Mouse (Mus musculus): Measurements from ENCODE around the gene Mapk1. TPM values are rescaled to one million over a fixed set of nuclear protein-coding genes. Genes with fewer than 3 reads are reported as not detected.

Mapk1 gene
- polyA plus RNA-seq, 1 experiment from 2014 or later: 177 TPM

DNA sequence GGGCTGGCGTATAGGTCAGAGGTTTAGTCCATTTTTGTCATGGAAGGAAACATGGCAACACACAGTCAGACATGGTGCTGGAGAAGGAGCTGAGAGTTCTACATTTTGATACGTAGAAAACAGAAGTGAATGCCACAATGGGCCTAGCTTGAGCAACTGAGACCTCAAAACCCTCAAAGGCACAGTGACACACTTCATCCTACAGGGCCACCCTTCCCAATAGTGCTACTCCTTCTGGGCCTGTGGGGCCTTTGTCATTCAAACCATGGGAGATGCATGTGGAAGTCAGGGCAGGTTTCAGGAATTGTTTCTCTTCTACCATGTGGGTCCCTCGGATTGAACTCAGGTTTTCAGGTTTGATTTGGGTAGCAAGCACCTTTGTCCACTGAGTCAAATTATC lies 17.9 kb downstream of the Mapk1 start:
- no peak for ATAC-seq (ENCODE audit: insufficient number of reproducible peaks, insufficient read depth, low FRiP score, low read depth)
- no peak overlapping the region for H3K9ac ChIP-seq (replicated peaks; ENCODE audit: low read depth, low read length)
- H3K4me1 ChIP-seq (ENCODE audit: control insufficient read depth, insufficient read depth, low read length): no peaks in the 10 kb centered on the region
- H3K27ac ChIP-seq (ENCODE audit: low read length): no peak overlapping the region
- WGBS: 91% methylated on average over 3 of the region's 3 CpGs
- H3K9me3 ChIP-seq (ENCODE audit: control insufficient read depth, low read depth, low read length): no peaks in the 10 kb centered on the region
- no peak overlapping the region for H3K4me3 ChIP-seq (ENCODE audit: low read depth, low read length)
- H3K36me3 ChIP-seq (ENCODE audit: control insufficient read depth, insufficient read depth, low read length): no peaks in the 10 kb centered on the region
- H3K4me2 ChIP-seq (replicated peaks; ENCODE audit: low read depth, low read length): no peak overlapping the region
- H3K27me3 ChIP-seq (ENCODE audit: control insufficient read depth, insufficient read depth, low read length): no peaks in the 10 kb centered on the region

DNA sequence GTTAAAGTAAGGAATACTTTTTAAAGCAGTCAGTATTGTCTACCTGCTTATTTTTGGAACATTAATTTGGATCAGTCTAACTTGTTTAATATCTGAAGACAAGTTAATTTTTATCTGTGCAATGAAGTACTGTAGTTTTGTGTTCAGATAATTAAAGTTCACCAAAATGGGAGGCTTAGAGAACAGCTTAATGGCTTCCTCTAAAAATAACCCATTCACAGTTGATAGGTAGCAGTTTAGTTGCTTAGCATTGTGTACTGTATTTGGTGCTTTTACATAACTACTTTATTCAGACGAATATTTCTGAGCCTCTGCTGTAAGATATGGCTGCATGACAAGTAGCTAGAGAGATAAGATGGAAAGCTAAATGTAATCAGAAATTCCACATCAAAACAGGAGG lies 23.9 kb downstream of the Mapk1 start:
- no peaks in the 10 kb centered on the region for H3K4me1 ChIP-seq (ENCODE audit: control insufficient read depth, insufficient read depth, low read length)
- H3K27me3 ChIP-seq (ENCODE audit: control insufficient read depth, insufficient read depth, low read length): no peaks in the 10 kb centered on the region
- H3K27ac ChIP-seq (ENCODE audit: low read length): no peak overlapping the region
- H3K36me3 ChIP-seq (ENCODE audit: control insufficient read depth, insufficient read depth, low read length): no peaks in the 10 kb centered on the region
- ATAC-seq (ENCODE audit: insufficient number of reproducible peaks, insufficient read depth, low FRiP score, low read depth): no peak
- WGBS: 78% methylated on average over 1 of the region's 1 CpGs
- no peak overlapping the region for H3K4me3 ChIP-seq (ENCODE audit: low read depth, low read length)
- no peaks in the 10 kb centered on the region for H3K9me3 ChIP-seq (ENCODE audit: control insufficient read depth, low read depth, low read length)
- H3K4me2 ChIP-seq (replicated peaks; ENCODE audit: low read depth, low read length): no peak overlapping the region
- no peak overlapping the region for H3K9ac ChIP-seq (replicated peaks; ENCODE audit: low read depth, low read length)

DNA sequence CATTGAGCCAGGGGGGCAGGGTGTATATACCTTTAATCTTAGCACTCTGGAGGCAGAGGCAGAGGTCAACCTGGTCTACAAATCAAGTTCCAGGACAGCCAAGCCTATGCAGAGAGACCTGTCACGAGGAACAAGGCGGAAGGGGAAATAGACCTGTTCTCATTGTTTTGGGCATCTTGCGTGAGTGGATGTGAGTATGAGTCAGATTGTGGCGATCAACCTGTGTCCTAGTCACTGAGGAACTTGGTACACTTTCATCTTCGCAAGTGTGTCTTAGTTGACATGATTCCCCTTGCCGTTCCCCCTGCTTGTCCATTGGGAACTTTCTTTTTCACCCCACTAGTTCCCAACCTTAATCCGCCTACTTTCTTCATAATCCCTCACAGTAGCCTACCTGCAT lies 26.9 kb downstream of the Mapk1 start:
- Histone ChIP-seq H3K9me3 (ENCODE audit: control insufficient read depth, low read depth, low read length) (no peaks in the 10 kb centered on the region), H3K27ac (ENCODE audit: low read length) (no peak overlapping the region), H3K9ac (replicated peaks; ENCODE audit: low read depth, low read length) (no peak overlapping the region), H3K4me3 (ENCODE audit: low read depth, low read length) (no peak overlapping the region), H3K27me3 (ENCODE audit: control insufficient read depth, insufficient read depth, low read length) (no peaks in the 10 kb centered on the region), H3K36me3 (ENCODE audit: control insufficient read depth, insufficient read depth, low read length) (no peaks in the 10 kb centered on the region), H3K4me1 (ENCODE audit: control insufficient read depth, insufficient read depth, low read length) (no peaks in the 10 kb centered on the region), H3K4me2 (replicated peaks; ENCODE audit: low read depth, low read length) (no peak overlapping the region)
- 90% methylated on average over 7 of the region's 7 CpGs for WGBS
- ATAC-seq (ENCODE audit: insufficient number of reproducible peaks, insufficient read depth, low FRiP score, low read depth): no peak

DNA sequence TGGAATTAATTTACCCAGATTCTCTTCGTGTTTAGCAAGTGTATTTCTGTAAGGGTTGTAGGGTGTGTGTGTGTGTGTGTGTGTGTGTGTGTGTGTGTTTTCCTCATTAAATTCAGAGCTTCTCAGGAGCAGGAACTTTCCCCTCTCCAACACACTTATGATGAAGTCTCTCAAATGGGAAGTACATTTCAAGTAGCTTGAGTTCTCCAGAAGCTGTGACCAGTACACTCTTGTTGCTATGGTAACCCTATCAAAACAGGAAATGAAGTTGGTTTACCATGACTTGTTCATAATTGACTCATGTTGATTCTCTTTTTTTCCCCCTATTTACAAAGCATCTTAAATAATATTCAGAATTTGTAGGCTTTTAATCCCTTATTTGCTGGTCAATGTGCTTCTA lies 29.4 kb downstream of the Mapk1 start:
- no peak overlapping the region for H3K27ac ChIP-seq (ENCODE audit: low read length)
- no peaks in the 10 kb centered on the region for H3K27me3 ChIP-seq (ENCODE audit: control insufficient read depth, insufficient read depth, low read length)
- H3K9me3 ChIP-seq (ENCODE audit: control insufficient read depth, low read depth, low read length): no peaks in the 10 kb centered on the region
- H3K4me1 ChIP-seq (ENCODE audit: control insufficient read depth, insufficient read depth, low read length): no peaks in the 10 kb centered on the region
- H3K36me3 ChIP-seq (ENCODE audit: control insufficient read depth, insufficient read depth, low read length): no peaks in the 10 kb centered on the region; the same call in 1 of the 2 replicates
- H3K4me2 ChIP-seq (replicated peaks; ENCODE audit: low read depth, low read length): no peak overlapping the region
- no peak overlapping the region for H3K4me3 ChIP-seq (ENCODE audit: low read depth, low read length)
- WGBS: 92% methylated on average over 1 of the region's 1 CpGs
- H3K9ac ChIP-seq (replicated peaks; ENCODE audit: low read depth, low read length): no peak overlapping the region
- ATAC-seq (ENCODE audit: insufficient number of reproducible peaks, insufficient read depth, low FRiP score, low read depth): no peak

DNA sequence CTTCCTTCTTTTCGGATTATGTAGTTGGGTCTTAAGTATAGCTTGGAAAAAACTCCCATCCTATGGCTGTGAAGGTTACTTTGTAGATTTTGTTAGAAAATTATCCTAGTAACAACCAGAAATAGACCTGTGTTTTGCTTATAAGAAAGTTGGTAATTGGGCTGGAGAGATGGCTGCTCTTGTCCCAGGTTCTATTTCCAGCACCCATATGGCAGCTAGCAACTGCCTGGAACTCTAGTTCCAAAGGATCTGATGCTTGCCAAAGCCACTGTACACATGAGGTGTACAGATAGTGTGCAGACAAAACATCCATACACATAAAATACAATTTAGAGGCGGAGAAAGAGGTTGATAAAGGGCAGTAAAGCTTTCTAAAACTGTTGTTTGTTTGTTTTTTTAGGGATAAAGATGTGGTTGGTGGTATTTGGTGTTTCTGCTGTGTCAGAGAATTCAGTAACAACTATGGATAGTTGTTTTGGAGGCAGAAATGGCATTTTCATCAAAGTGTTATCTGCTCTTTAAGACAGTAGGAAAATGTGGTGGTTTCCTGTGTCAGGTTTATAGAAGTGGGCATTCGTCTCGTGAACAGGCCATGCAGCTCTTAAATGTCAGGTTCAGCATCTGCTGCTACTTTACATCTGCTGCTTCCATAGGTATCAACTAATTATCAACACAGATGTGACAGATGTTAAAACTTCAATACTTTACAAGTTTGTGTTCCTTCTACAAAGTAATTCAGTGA lies 32.1 kb downstream of the Mapk1 start:
- no peak overlapping the region for H3K4me3 ChIP-seq (ENCODE audit: low read depth, low read length)
- H3K4me2 ChIP-seq (replicated peaks; ENCODE audit: low read depth, low read length): no peak overlapping the region
- H3K4me1 ChIP-seq (ENCODE audit: control insufficient read depth, insufficient read depth, low read length): no peaks in the 10 kb centered on the region
- no peak for ATAC-seq (ENCODE audit: insufficient number of reproducible peaks, insufficient read depth, low FRiP score, low read depth)
- no peak overlapping the region for H3K27ac ChIP-seq (ENCODE audit: low read length)
- 81% methylated on average over 4 of the region's 4 CpGs for WGBS
- H3K9me3 ChIP-seq (ENCODE audit: control insufficient read depth, low read depth, low read length): no peaks in the 10 kb centered on the region
- H3K27me3 ChIP-seq (ENCODE audit: control insufficient read depth, insufficient read depth, low read length): no peaks in the 10 kb centered on the region
- peaks cover 21% of the 10 kb centered on the region for H3K36me3 ChIP-seq (ENCODE audit: control insufficient read depth, insufficient read depth, low read length)
- H3K9ac ChIP-seq (replicated peaks; ENCODE audit: low read depth, low read length): no peak overlapping the region

DNA sequence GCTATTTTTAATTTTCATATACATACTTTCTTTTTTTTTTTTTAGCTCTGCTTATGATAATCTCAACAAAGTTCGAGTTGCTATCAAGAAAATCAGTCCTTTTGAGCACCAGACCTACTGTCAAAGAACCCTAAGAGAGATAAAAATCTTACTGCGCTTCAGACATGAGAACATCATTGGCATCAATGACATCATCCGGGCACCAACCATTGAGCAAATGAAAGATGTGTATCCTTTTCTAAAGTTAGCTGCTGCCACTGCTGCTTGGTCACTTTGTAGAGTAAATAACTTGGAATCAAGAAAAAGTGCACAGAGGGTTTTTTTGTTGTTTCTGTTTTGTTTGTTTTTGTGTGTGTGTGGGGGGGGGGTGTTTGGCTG lies 32.7 kb downstream of the Mapk1 start:
- Histone ChIP-seq H3K4me3 (ENCODE audit: low read depth, low read length) (no peak overlapping the region), H3K4me1 (ENCODE audit: control insufficient read depth, insufficient read depth, low read length) (no peaks in the 10 kb centered on the region), H3K4me2 (replicated peaks; ENCODE audit: low read depth, low read length) (no peak overlapping the region), H3K27me3 (ENCODE audit: control insufficient read depth, insufficient read depth, low read length) (no peaks in the 10 kb centered on the region), H3K9ac (replicated peaks; ENCODE audit: low read depth, low read length) (no peak overlapping the region), H3K27ac (ENCODE audit: low read length) (no peak overlapping the region), H3K9me3 (ENCODE audit: control insufficient read depth, low read depth, low read length) (no peaks in the 10 kb centered on the region), H3K36me3 (ENCODE audit: control insufficient read depth, insufficient read depth, low read length) (peaks cover 22% of the 10 kb centered on the region)
- ATAC-seq (ENCODE audit: insufficient number of reproducible peaks, insufficient read depth, low FRiP score, low read depth): no peak
- 88% methylated on average over 3 of the region's 3 CpGs for WGBS

DNA sequence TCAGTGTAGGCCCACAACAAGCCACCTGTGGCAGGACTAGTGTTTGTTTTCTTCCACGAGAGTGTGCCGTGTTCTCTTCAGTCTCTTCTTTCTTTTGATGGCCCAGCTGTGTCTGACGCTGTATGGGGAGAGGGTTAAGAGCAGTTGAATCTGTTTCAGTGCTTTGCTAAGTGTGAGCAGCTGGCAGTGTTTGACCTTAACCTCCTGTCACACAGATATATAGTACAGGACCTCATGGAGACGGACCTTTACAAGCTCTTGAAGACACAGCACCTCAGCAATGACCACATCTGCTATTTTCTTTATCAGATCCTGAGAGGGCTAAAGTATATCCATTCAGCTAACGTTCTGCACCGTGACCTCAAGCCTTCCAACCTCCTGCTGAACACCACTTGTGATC lies 34.9 kb downstream of the Mapk1 start:
- Histone ChIP-seq H3K4me2 (replicated peaks; ENCODE audit: low read depth, low read length) (no peak overlapping the region), H3K9ac (replicated peaks; ENCODE audit: low read depth, low read length) (no peak overlapping the region), H3K4me1 (ENCODE audit: control insufficient read depth, insufficient read depth, low read length) (no peaks in the 10 kb centered on the region), H3K36me3 (ENCODE audit: control insufficient read depth, insufficient read depth, low read length) (peaks cover 28% of the 10 kb centered on the region), H3K9me3 (ENCODE audit: control insufficient read depth, low read depth, low read length) (no peaks in the 10 kb centered on the region), H3K4me3 (ENCODE audit: low read depth, low read length) (no peak overlapping the region), H3K27ac (ENCODE audit: low read length) (no peak overlapping the region), H3K27me3 (ENCODE audit: control insufficient read depth, insufficient read depth, low read length) (no peaks in the 10 kb centered on the region)
- 55% methylated on average over 6 of the region's 6 CpGs for WGBS
- no peak for ATAC-seq (ENCODE audit: insufficient number of reproducible peaks, insufficient read depth, low FRiP score, low read depth)

DNA sequence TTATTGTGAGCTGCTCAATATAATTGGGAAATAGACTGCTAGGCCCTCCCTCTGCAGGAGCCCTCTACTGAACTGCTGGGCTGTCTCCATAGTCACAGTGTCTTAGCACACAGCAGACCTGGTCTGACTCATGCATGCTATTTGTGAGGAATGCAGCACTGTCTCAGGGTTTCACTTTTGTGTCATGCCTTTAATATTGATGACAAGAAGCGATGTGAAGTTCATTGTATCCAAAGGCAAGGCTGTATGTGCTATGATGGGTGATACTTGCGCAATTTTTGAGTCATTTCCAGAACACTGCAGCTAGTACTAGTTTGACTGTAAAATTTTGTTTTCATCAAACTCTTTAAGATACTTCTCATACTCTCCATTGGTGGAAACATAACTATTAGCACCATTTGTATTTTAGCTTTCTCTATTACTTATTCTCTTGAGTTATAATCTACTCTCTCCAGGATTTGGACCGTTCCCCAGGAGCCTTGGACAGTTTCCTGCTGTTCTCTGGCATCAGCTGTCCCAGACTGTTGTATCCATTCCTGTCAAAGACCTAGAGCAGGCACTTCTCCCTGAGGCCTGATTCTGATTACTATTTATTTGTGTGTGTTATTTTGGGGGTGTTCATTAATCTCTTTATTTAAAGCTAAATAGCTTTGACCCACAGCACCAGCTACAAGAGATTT lies 41.4 kb downstream of the Mapk1 start:
- no peak for ATAC-seq (ENCODE audit: insufficient number of reproducible peaks, insufficient read depth, low FRiP score, low read depth)
- H3K4me2 ChIP-seq (replicated peaks; ENCODE audit: low read depth, low read length): no peak overlapping the region
- no peaks in the 10 kb centered on the region for H3K27me3 ChIP-seq (ENCODE audit: control insufficient read depth, insufficient read depth, low read length)
- H3K27ac ChIP-seq (ENCODE audit: low read length): no peak overlapping the region
- H3K36me3 ChIP-seq (ENCODE audit: control insufficient read depth, insufficient read depth, low read length): peaks cover 41% of the 10 kb centered on the region
- no peak overlapping the region for H3K4me3 ChIP-seq (ENCODE audit: low read depth, low read length)
- H3K4me1 ChIP-seq (ENCODE audit: control insufficient read depth, insufficient read depth, low read length): no peaks in the 10 kb centered on the region
- WGBS: 87% methylated on average over 3 of the region's 3 CpGs
- H3K9me3 ChIP-seq (ENCODE audit: control insufficient read depth, low read depth, low read length): no peaks in the 10 kb centered on the region
- H3K9ac ChIP-seq (replicated peaks; ENCODE audit: low read depth, low read length): no peak overlapping the region
